Mouse (Mus musculus): ENCODE results near the gene Klhl15. TPM values are rescaled to one million over a fixed set of nuclear protein-coding genes. Genes with fewer than 3 reads are reported as not detected.
A peak's percentile ranks its signal among the peaks of the same experiment; 100 is the strongest.

The Klhl15 gene
- polyA plus RNA-seq, 1 experiment = 9.5 TPM

DNA sequence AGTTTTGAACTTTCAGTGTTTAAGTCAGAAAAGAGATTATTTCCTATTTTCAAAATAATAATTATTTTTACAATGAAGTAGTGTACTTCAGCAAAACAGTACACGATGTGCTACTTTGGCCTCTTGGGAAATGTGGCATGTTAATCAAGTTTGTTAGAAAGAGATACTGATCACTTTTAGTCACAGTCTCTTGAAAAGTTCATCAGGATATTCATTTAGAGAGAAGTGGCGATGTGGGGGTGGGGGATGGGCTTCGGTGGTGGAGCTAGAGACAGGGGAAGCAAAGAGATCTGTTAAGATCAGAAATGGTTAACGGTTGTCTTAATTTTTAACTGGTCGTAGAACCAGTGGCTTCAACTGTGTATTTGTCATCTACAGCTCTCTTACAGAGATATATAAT is 967 bp upstream of the Klhl15 start:
- no peak for TF ChIP-seq POLR2A (IDR thresholded peaks at IDR 0.05; ENCODE audit: low read depth, low read length)
- no peak for TF ChIP-seq CTCF (IDR thresholded peaks at IDR 0.05; ENCODE audit: extremely low read depth, insufficient read length, insufficient replicate concordance, low read depth, low read length)
- no peaks in the 10 kb centered on the region for H3K36me3 ChIP-seq (ENCODE audit: control insufficient read depth, insufficient read depth, low read length)
- H3K27ac ChIP-seq (ENCODE audit: insufficient read depth, low read depth, low read length) = no peak overlapping the region
- no peak overlapping the region for H3K4me3 ChIP-seq (ENCODE audit: low read depth, low read length)
- H3K27me3 ChIP-seq (ENCODE audit: control insufficient read depth, insufficient read depth, low read length) = no peaks in the 10 kb centered on the region
- H3K4me1 ChIP-seq (ENCODE audit: control insufficient read depth, insufficient read depth, insufficient read length, low read length) = no peaks in the 10 kb centered on the region
- WGBS = 34% methylated on average over 5 of the region's 5 CpGs

DNA sequence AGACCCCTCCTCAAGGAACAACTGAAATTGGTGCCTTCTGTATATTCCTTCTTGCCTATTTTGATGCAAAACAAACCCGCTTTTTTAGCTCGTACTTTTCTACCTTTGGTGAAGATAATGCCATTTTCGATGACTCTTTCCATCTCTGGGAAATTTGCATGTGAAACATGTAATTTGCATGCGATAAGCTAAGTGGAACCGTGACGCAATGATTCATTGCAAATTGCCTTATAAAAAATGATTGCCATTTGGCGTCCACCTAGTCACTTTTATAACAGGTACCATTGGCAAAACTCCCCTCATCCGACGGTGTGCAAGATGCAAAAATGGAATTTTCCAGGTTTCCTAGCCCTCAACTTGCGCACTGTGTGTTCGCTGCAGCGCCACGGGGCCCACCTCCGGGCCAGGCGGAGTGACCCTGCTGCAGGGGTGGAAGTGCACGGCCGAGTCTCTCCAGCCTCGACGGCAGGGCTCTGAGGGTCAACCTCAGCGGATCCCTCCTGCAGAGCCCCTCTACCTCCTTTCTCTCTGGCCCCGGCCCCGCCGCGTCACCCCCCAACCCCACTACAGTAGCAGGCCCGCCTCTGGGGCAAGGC is 365 bp upstream of the Klhl15 start:
- H3K4me3 ChIP-seq (ENCODE audit: low read depth, low read length) = peak overlapping the region; percentile 100
- no peaks in the 10 kb centered on the region for H3K4me1 ChIP-seq (ENCODE audit: control insufficient read depth, insufficient read depth, insufficient read length, low read length)
- WGBS = 12% methylated on average over 20 of the region's 25 CpGs
- TF ChIP-seq POLR2A (IDR thresholded peaks at IDR 0.05; ENCODE audit: low read depth, low read length) (no peak), CTCF (IDR thresholded peaks at IDR 0.05; ENCODE audit: extremely low read depth, insufficient read length, insufficient replicate concordance, low read depth, low read length) (no peak)
- peak overlapping the region; percentile 46; the same call in 1 of the 2 replicates for H3K27ac ChIP-seq (ENCODE audit: insufficient read depth, low read depth, low read length)
- no peaks in the 10 kb centered on the region for H3K27me3 ChIP-seq (ENCODE audit: control insufficient read depth, insufficient read depth, low read length)
- no peaks in the 10 kb centered on the region for H3K36me3 ChIP-seq (ENCODE audit: control insufficient read depth, insufficient read depth, low read length)

DNA sequence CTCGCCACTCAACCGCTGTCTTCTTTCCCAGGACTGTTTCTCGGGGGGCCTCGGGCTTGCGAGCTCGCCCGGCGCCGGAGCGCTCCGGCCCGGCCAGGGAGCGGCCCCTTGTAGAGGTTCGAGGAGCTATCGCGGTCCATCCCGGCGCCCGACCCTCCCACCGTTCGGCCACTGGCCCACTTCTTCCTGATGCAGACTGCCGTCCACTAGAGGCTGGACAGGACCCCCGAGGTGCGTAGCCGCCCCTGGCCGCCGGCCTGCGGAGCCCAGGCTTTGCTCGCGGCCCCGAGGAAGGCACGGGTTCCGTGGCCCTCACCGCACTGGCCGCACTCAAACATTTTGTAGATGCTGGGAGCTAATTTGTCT is 774 bp downstream of the Klhl15 start:
- no peaks in the 10 kb centered on the region for H3K4me1 ChIP-seq (ENCODE audit: control insufficient read depth, insufficient read depth, insufficient read length, low read length)
- peak overlapping the region; percentile 34; the same call in 1 of the 2 replicates for H3K27ac ChIP-seq (ENCODE audit: insufficient read depth, low read depth, low read length)
- peak overlapping the region; percentile 100 for H3K4me3 ChIP-seq (ENCODE audit: low read depth, low read length)
- H3K36me3 ChIP-seq (ENCODE audit: control insufficient read depth, insufficient read depth, low read length) = no peaks in the 10 kb centered on the region
- 15% methylated on average over 35 of the region's 35 CpGs for WGBS
- no peaks in the 10 kb centered on the region for H3K27me3 ChIP-seq (ENCODE audit: control insufficient read depth, insufficient read depth, low read length)
- TF ChIP-seq POLR2A (IDR thresholded peaks at IDR 0.05; ENCODE audit: low read depth, low read length) = no peak
- no peak for TF ChIP-seq CTCF (IDR thresholded peaks at IDR 0.05; ENCODE audit: extremely low read depth, insufficient read length, insufficient replicate concordance, low read depth, low read length)

DNA sequence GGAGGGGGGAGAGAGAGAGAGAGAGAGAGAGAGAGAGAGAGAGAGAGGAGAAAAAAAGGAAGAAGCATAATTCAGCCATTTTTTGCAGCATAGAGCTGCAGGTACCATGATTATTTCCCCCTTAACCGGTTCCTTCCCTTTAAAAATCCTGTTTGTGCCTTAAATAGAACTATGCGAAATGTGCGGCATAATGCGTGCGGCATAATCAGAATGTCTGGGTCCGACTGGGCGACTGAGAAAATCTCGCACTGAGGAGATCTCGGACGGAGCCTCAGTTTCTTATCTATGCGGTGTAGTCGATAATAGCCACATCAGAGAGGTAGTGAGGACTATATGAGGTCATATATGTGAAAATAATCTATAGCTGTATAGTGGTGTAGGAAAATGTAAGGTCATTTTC is 1.2 kb downstream of the Klhl15 start:
- Histone ChIP-seq H3K27me3 (ENCODE audit: control insufficient read depth, insufficient read depth, low read length) (no peaks in the 10 kb centered on the region), H3K36me3 (ENCODE audit: control insufficient read depth, insufficient read depth, low read length) (no peaks in the 10 kb centered on the region), H3K27ac (ENCODE audit: insufficient read depth, low read depth, low read length) (no peak overlapping the region), H3K4me3 (ENCODE audit: low read depth, low read length) (peak overlapping the region; percentile 100), H3K4me1 (ENCODE audit: control insufficient read depth, insufficient read depth, insufficient read length, low read length) (no peaks in the 10 kb centered on the region)
- WGBS = 17% methylated on average over 12 of the region's 12 CpGs
- TF ChIP-seq POLR2A (IDR thresholded peaks at IDR 0.05; ENCODE audit: low read depth, low read length) (no peak), CTCF (IDR thresholded peaks at IDR 0.05; ENCODE audit: extremely low read depth, insufficient read length, insufficient replicate concordance, low read depth, low read length) (no peak)

DNA sequence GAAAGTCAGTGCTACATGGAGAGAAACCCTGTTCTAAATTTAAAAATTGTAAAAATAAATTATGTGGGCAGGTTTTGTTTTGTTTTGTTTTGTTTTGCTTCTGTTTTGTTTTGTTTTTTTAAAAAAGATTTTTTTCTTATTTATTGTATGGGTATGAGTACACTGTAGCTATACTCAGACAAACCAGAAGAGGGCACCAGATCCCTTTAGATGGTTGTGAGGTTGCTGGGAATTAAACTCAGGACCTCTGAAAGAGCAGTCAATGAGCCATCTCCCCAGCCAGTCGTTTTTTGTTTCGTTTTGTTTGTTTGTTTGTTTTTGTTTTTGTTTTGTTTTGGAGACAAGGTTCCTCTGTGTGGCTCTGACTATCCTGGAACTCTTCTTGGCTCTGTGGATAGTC is 54.5 kb downstream of the Klhl15 start:
- 5% methylated on average over 2 of the region's 2 CpGs for WGBS
- TF ChIP-seq POLR2A (IDR thresholded peaks at IDR 0.05; ENCODE audit: low read depth, low read length) (no peak), CTCF (IDR thresholded peaks at IDR 0.05; ENCODE audit: extremely low read depth, insufficient read length, insufficient replicate concordance, low read depth, low read length) (no peak)
- no peaks in the 10 kb centered on the region for H3K4me1 ChIP-seq (ENCODE audit: control insufficient read depth, insufficient read depth, insufficient read length, low read length)
- no peak overlapping the region for H3K4me3 ChIP-seq (ENCODE audit: low read depth, low read length)
- no peak overlapping the region for H3K27ac ChIP-seq (ENCODE audit: insufficient read depth, low read depth, low read length)
- H3K27me3 ChIP-seq (ENCODE audit: control insufficient read depth, insufficient read depth, low read length) = no peaks in the 10 kb centered on the region
- no peaks in the 10 kb centered on the region for H3K36me3 ChIP-seq (ENCODE audit: control insufficient read depth, insufficient read depth, low read length)

DNA sequence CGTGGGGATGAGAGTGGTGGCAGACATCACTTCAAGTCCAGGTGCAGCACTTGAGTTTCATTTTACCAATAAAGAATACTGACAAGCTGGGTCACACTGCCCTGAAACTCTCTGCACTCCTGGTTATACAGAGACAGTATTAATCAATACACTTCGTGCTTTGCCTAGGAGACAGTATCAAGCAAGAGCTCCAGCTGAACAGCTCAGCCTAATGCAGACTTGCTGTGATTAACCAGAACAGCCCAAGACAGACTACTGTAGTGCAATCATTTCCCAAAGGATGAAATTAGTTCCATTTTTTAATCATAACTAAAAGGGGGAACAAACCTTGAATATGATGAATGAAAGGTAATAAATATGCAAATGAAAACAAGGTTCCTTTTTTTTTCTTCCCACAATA is 68.5 kb downstream of the Klhl15 start:
- H3K27me3 ChIP-seq (ENCODE audit: control insufficient read depth, insufficient read depth, low read length) = no peaks in the 10 kb centered on the region
- no peak overlapping the region for H3K27ac ChIP-seq (ENCODE audit: insufficient read depth, low read depth, low read length)
- no peaks in the 10 kb centered on the region for H3K36me3 ChIP-seq (ENCODE audit: control insufficient read depth, insufficient read depth, low read length)
- no peaks in the 10 kb centered on the region for H3K4me1 ChIP-seq (ENCODE audit: control insufficient read depth, insufficient read depth, insufficient read length, low read length)
- no peak for TF ChIP-seq CTCF (IDR thresholded peaks at IDR 0.05; ENCODE audit: extremely low read depth, insufficient read length, insufficient replicate concordance, low read depth, low read length)
- no peak for TF ChIP-seq POLR2A (IDR thresholded peaks at IDR 0.05; ENCODE audit: low read depth, low read length)
- H3K4me3 ChIP-seq (ENCODE audit: low read depth, low read length) = no peak overlapping the region
- WGBS = 43% methylated on average over 2 of the region's 2 CpGs

DNA sequence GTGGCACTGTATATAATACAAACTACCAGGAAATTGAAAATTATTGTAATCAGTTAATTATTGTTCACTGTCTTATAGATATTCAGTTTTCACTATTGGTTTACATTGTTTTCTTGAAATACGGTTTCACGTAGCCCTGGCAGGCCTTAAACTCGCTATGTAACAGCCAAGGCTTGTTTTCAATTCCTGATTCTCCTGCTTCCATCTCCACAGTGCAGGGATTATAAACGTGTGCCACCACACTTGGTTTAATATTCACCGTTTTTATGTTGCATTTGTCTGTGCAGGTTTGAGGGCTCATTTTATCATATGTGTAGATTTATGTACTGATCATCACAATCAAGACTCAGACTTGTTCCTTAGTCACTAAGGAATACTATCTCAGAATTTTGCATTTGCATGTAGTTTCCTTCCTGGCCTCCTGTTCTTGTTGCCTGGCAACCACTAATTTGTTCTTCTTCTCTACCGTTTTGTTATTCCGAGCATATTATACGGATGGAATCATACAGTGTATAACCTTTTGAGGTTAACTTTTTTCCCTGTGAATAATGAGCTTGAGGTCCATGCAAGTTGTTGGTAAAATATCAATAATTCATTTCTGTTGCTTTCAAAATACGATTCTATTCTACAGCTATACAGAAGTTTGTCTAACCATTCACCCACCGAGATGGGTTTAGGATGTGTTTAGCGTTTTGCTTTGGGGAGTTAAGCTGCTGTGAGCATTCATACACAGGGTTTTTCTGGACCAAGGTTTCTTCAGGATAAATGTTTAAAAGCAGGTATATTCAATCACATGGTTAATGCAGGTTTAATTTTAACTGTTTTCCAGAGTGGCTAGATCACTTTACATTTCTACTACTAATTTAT is 86.9 kb downstream of the Klhl15 start:
- no peak overlapping the region for H3K27ac ChIP-seq (ENCODE audit: insufficient read depth, low read depth, low read length)
- TF ChIP-seq POLR2A (IDR thresholded peaks at IDR 0.05; ENCODE audit: low read depth, low read length) (no peak), CTCF (IDR thresholded peaks at IDR 0.05; ENCODE audit: extremely low read depth, insufficient read length, insufficient replicate concordance, low read depth, low read length) (no peak)
- no peaks in the 10 kb centered on the region for H3K27me3 ChIP-seq (ENCODE audit: control insufficient read depth, insufficient read depth, low read length)
- H3K36me3 ChIP-seq (ENCODE audit: control insufficient read depth, insufficient read depth, low read length) = no peaks in the 10 kb centered on the region
- H3K4me1 ChIP-seq (ENCODE audit: control insufficient read depth, insufficient read depth, insufficient read length, low read length) = no peaks in the 10 kb centered on the region
- no peak overlapping the region for H3K4me3 ChIP-seq (ENCODE audit: low read depth, low read length)
- WGBS = 79% methylated on average over 11 of the region's 11 CpGs

Other genes starting within 250 kb of the Klhl15 start
- 1.2 and 2.7 TPM in 2 replicates for gene Zfx, start 110.9 kb upstream of the Klhl15 start, polyA plus RNA-seq (2012; rRNA removed)
- 16.7 and 16.8 TPM in 2 replicates for gene Eif2s3x, start 21.7 kb upstream of the Klhl15 start, polyA plus RNA-seq (2012; rRNA removed)
- not detected in 2 replicates for gene Fam90a1b, start 132.2 kb downstream of the Klhl15 start, polyA plus RNA-seq (2012; rRNA removed)
- 1.8 and 2.4 TPM in 2 replicates for gene Apoo, start 132.5 kb downstream of the Klhl15 start, polyA plus RNA-seq (2012; rRNA removed)